Mouse (Mus musculus) erythroid progenitor cell, adult 5-6 weeks (primary cell): ENCODE results near the gene Scg2. TPM values are rescaled to one million over a fixed set of nuclear protein-coding genes. Genes with fewer than 3 reads are reported as not detected.

Experiments used
- total RNA-seq, 2 experiments: library from RNA; stranded (forward) in 1 of 2; stranded (reverse) in 1 of 2; fragments of 150-400 nt in 1 of 2; fragments of 186-747, 209-891 nt in 1 of 2; gene quantifications; 2 replicates each; pipeline versions ENCODE4 v1.2.3 to v1.2.4; 2015 to 2017; ENCODE audit warnings: low replicate concordance in 2 of 2

The Scg2 gene
- total RNA-seq, 2 experiments from 2014 or later, result not detected

Other genes starting within 250 kb of the Scg2 start
- gene Ap1s3, start 231.9 kb upstream of the Scg2 start, total RNA-seq (2015; ENCODE audit: low replicate concordance), result 6.8 and 10.1 TPM in 2 replicates
- gene Ap1s3, start 231.9 kb upstream of the Scg2 start, total RNA-seq (2017; ENCODE audit: low replicate concordance), result 2.1 TPM in 1 of 2 replicates, not detected in the other